Mouse (Mus musculus) A20 (cell line): ENCODE data around the gene Slc43a2.

Source experiments
- DNase-seq: peaks from one replicate; pipeline ENCODE4 v3.0.0-alpha.2; 2011; ENCODE audit warnings: low read depth, low spot score

Gene Slc43a2

GRCm38 (mm10) chr11:75550200-75550946 is 18.9 kb downstream of the Slc43a2 start:
- DNase-seq = no peak

GRCm38 (mm10) chr11:75551321-75551720 is 19.8 kb downstream of the Slc43a2 start:
- DNase-seq = no peak

- DNase-seq = no peak
Measured at GRCm38 (mm10) chr11:75551961-75552441, 20.5 kb downstream of the Slc43a2 start.

GRCm38 (mm10) chr11:75552906-75553482 is 21.5 kb downstream of the Slc43a2 start:
- no peak for DNase-seq

- peak; percentile 64 for DNase-seq
Measured at GRCm38 (mm10) chr11:75556006-75556405, 24.5 kb downstream of the Slc43a2 start.

GRCm38 (mm10) chr11:75557142-75557541 is 25.6 kb downstream of the Slc43a2 start:
- DNase-seq = no peak

- DNase-seq = peak; percentile 81
Measured at GRCm38 (mm10) chr11:75558101-75558500, 26.6 kb downstream of the Slc43a2 start.

- peak; percentile 86 for DNase-seq
Measured at GRCm38 (mm10) chr11:75559870-75560504, 28.5 kb downstream of the Slc43a2 start.

GRCm38 (mm10) chr11:75560530-75561409 is 29.3 kb downstream of the Slc43a2 start:
- DNase-seq = peak; percentile 96

- no peak for DNase-seq
Measured at GRCm38 (mm10) chr11:75561410-75561791, 29.9 kb downstream of the Slc43a2 start.

- peak; percentile 49 for DNase-seq
Measured at GRCm38 (mm10) chr11:75562840-75563239, 31.3 kb downstream of the Slc43a2 start.

GRCm38 (mm10) chr11:75563851-75564548 is 32.5 kb downstream of the Slc43a2 start:
- peak; percentile 58 for DNase-seq

- DNase-seq = no peak
Measured at GRCm38 (mm10) chr11:75565849-75566248, 34.4 kb downstream of the Slc43a2 start.

- DNase-seq = no peak
Measured at GRCm38 (mm10) chr11:75566276-75567196, 35.0 kb downstream of the Slc43a2 start.

GRCm38 (mm10) chr11:75567346-75568114 is 36.0 kb downstream of the Slc43a2 start:
- no peak for DNase-seq

- DNase-seq = no peak
Measured at GRCm38 (mm10) chr11:75568115-75568511, 36.6 kb downstream of the Slc43a2 start.

GRCm38 (mm10) chr11:75568962-75569361 is 37.5 kb downstream of the Slc43a2 start:
- no peak for DNase-seq

- DNase-seq = no peak
Measured at GRCm38 (mm10) chr11:75570375-75571125, 39.1 kb downstream of the Slc43a2 start.
